Mouse (Mus musculus) ovary, postnatal 36 days (tissue): Measurements from ENCODE around the gene F2rl2.

ENCODE experiments used
- DNase-seq: peaks from one replicate; pipeline ENCODE4 v3.0.0; 2022; ENCODE audit warnings: low spot score, mixed read lengths

F2rl2 gene

DNA sequence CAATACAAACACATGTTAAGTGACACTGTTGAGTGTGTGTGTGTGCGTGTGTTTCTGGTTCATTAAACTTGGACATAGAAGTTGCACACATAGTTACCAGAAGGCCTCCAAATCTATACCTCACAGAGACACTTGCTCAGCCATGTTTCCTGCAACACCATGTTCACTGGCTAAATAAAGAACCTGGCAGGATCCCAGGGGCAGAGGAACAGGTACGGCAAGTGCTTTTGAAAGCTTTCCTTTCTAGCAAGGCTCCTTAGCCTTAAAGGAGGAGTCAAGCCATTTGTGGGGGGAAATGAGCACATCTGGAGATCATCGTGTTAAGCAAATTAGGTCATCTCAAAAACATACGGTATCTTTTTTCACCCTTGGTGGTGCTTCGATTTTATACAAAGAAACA lies 6.7 kb downstream of the F2rl2 start:
- no peak for DNase-seq

DNA sequence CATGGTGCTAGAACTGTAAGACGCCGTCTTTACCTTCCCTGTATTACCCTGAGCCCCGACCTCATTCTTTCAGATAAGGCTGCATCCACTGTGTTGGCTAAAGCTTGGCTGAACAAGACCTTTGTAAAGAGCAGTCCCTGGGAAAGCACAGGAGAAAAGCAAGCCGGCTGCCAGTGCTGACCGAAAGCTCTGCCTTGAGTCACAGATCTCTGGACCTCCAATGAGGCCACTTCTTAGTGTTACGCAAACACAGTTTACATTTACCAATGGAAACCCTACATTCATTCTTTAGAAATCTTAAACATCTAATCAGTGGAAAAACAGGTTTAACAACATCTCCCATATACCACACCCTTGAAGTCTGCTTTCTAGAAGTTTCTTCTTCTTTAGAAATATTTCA lies 8.9 kb downstream of the F2rl2 start:
- no peak for DNase-seq

DNA sequence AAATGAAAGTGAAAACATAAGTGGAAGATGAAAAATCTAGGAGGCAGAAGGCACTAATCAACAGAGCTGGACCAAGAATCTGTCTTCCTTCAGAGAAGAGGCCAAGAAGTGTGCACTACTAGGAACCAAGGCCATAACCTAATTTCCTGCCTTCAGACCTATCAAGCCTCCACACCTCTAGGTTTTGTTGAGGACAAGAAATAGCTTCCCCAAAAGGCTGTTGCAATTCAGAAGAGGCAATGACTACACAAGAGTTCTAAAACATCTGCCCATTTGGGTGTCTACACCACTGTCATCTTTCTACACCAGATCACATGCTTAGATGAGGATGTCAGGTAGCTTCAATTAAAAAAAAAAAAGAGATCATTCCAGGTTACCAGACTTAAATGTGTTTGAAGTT lies 15.4 kb downstream of the F2rl2 start:
- DNase-seq, result no peak

DNA sequence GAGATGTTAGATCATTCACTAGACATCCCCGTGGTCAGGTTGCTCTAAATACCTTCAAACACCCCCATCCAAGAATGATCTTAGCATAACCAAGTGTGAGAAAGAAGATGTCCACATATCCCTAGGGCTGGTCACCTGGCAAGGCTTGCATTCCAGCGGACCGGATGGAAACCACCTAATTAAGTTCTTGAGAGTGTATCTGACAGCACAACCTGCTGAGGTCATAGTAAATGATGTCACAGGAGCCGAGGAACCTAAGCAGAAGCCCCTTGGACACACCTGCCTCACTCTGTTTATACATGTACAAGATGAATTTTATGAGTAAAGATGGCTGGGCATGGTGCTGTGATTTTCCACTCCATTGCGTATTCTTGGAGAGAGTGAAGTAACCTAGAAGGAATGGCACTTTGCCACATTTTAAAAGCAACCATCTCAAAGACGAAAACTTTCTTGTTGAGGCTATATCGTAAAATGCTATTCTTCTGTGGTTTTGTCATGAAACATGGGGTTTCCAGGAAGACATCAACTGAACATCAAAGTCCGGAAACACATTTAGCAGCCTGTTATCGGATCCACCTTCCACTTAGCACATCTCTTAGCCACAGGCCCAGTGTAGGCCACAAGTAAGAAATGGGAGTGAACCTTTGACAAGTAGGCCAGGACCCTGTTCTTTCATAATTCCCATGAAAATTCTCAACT lies 16.1 kb downstream of the F2rl2 start:
- no peak for DNase-seq

DNA sequence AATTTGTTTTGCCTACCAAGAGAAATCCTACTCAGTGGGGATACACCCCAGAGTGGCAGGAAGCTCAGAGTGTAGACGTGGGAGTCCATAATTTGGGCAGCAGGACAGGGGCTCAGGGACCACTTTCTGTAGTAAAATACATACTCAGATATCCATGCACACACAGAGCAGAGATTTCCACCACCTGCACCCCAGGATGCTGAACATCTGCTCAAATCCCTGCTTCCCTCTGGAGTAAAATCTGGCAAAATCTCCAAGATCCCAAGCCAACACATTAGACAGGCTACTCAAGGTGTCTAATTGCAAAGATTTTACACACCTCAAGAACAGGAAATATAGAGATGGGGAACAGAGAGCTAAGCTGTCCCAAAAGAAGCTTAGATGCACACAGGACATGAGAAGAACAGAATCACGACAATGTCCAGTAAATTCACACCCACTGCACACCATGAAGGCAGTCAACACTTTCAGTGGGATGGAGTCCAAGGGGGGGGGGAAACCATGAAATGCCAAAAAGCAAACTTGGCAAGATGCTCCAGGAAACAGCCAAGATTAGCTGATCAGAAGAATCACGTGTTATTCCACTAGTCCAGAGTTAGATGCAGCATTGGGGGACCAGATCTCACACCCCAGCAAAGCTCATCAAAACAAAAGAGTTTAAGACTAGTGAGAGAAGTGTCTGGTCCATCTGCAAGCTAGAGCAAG lies 17.8 kb downstream of the F2rl2 start:
- no peak for DNase-seq

DNA sequence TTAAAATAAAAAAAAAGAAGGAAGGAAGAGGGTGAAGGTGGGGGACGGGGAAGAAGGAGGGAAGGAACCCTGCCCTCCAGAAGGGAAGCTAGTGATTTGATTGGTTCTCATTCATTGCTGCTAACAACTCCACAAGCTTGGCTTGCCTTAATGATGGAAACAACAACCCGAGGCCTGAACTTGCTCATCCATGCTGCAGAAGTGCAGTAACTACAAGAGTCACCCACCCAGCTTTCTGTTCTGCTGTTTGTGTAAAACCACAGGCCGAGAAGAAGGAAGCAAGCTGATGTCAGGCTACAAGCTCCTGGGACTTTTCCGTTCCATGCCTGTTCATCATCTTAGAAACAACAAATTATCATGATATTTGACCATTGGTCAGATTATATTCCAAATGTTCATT lies 18.7 kb downstream of the F2rl2 start:
- DNase-seq, result no peak

DNA sequence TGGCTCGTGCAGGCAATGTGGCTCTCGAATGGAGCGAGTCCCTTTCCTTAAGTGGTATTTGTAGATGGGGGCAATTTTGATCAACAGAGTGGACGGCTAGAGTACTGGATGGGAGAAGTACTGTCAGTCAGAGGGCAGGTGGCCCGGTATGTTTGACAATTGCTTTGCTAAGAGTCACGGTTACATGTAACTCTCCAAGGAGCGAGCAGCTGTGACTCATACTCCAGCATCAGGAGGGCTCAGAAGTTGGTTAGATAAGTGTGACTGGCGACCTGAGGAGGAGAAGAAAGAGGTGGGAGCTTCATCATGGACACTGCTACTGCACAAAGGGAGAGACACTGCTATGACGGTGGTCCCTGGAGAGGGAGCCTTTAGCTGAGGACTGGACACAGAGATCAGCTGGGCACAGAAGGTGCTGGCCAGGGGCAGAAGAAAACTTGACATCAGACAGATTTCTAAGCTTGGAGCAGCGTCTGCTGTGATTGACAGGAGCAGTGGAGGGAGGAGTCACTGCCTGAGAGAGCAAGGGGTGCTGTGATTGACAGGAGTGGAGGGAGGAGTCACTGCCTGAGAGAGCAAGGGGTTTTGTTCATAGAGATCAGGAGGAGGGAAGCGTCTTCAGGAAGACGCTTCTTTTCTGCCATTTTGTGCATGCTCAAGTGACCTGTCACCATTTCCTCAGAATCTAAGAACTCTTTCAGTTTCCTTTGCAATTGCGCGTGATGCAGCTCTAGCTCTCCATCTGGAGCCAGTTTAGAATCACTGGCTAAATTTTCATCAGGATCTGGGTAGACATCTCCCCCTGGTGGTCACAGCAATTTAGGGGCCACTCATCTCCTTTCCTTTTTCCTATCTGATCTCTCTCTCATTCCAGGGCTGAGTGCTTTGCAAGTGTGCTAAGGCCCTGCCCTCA lies 22.9 kb downstream of the F2rl2 start:
- peak; percentile 27 for DNase-seq

DNA sequence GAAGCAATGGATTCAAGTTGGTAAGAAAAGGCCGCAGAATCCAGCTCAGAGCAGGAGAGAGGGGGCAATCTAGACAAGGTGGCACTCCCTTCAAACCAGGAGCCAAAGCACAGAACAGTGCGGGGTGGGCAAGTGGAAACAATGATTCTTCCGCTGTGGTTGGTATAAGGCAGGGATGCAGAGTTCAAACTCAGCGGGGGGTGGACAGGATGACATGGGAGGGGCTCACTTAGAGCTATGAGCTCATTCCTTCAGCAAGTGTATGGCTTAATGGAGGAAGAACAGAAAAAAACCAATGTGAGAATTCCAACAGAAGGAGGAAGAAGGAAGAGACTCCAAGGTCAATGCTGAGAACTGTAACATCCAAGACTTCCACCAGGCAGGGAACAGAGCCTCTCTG lies 33.8 kb downstream of the F2rl2 start:
- DNase-seq, result no peak

DNA sequence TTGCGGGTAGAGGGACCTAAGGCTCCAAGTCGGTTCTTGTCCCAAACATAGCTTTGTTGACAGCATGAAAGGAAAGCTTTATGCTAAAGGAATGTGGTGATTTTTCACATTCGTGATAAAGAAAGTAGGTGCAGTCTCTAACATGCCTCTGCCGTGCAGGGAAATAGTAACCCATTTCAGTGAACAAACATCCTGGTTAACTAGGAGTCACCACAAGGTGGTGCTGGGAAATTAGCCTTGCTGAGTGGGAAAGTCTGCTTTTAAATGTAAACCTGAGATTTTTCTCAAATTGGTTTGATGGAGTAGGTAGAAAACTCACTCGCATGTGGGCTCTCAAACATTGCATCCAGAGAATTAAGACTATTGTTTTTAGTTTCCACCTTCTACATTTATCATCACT lies 43.0 kb downstream of the F2rl2 start:
- DNase-seq, result no peak

DNA sequence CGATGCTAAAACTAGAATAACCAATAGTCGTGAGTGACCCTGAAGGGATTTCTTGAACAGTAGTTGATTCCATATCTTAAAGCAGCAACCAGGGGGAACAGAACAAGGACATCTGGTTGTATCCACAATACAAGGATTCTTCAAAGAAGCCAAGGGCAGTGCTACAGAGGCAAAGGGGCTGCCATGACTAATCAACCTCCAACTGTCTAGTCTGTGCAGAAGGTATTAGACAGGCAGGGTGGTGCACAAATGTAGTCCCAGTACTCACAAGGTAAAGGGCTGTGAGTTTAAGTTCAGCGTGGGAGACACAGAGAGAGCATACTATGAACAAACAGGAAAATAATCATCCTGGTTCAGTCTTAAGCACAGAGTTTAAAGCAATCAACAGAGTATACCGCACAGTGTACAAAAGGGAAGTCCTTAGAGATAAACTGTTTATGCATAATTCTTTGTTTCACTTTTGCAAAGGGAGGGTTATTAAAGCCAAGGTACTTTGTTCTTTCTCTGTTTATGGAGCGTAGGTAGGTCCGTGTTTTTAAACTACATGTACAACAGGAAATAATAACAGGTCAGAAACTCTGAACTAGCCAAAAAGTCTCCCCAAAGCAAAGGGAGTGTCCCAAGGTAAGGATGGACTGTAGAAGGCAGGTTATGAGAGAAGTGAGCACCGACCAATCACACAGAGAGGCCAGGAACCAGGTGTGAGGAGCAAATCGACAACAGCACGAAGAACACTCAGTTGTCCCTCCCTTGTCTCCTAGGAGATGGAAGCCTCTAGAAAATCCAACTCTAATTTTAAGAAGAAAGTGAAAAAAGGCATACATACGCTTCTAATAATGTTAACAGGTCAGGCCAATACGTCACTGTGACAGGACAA lies 45.4 kb downstream of the F2rl2 start:
- DNase-seq, result no peak

DNA sequence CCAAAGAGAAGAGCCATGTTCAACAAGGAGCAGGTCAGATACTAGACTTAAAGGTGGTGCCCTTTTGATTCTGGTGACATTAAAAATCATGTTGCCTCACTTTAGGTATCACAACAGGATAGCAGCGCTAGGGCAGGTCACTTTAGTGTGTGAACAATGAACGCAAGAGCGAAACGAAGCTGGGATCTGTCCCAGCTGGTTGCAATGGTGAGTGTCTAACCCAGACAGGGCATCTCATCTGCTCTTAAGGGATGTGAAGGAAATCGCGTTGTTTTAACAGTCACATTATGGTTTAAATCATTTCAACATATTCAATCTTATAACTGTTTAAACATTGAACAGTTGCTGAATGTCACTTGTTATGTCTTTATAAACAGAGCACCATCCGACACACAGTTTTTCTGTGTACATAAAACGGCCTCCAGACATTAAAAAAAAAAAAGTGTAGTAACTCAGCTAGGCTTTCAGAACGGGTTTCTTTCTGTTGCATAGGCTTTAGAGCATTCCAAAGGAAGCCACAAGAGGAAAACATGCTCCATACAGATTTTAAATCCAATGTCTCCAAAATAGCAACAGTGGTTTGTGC lies 46.3 kb downstream of the F2rl2 start:
- DNase-seq, result no peak

DNA sequence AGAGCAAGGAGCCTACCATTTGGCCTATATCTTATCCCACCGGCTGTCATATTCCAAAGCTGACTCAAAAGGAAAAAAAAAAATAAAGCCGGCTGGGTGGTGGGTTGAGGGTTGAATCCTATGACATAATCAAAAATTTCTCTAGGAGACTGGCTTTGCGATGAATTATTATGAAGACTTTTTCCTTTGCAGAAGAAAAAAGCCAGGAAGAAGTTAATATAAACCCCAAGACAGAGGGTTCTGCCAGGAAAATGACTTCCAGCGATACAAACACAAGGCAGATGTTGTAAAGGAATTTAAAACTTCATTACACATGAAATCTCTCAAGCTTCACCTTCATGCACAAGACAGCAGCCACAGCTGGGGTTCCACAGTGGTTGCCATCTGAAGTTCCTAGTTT lies 48.8 kb downstream of the F2rl2 start:
- no peak for DNase-seq

DNA sequence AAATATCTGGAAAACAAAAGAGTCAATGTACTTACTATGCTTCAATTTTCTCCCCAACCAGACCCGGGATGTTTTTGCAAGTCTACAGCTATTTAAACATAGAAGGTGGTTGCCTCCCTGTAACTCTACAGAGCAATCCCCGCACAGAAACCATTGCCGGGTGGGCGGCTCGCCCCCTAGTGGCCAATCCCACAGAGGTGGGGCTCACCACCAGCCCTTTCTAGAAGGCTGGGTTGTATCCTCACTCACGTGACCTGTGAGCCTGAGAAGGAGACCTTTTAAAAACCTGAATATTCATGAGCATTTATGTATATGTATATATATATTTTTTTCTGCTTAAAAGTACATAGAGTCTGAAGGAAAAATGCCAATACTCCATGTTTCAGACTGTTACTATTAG lies 49.9 kb downstream of the F2rl2 start:
- peak; percentile 53 for DNase-seq

DNA sequence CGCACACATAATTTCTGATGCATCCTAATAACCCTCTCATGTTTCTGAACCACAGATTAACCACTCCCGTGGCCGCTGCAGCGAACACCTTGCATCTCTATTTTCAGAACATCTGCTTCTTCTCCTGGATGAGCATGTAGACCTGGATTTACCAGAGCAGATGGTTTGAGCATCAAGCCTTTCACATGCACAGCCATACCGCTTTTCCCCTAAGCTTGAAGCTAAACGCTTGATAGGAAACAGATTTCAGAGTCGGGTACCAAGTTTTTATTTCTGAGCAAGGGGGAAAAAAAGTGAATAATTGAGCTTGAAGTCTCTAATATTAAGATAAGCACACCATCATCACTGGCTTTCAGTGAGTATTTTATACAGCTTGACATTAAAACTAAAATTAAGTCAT lies 50.4 kb downstream of the F2rl2 start:
- no peak for DNase-seq

DNA sequence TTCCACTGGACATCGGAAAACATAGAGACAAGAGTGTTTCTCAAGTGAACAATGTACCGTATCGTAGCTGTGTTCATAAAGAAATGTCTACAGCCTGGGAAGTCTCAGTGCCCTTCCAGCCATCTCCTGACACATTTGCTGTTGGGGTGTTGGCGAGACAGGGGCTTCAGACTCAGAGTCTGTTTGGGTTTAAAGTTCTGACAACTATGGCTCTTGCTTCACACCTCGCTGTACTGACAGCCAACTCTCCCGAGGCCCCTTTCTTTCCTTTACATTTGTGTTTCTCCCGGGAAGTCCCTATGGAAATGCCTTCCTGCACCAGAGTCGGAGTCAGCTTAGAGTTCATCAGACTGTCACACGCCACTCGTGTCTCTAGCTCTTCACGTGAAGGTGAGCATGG lies 50.9 kb downstream of the F2rl2 start:
- no peak for DNase-seq
